Mouse (Mus musculus) layer of hippocampus, adult 18-20 months (tissue): Measurements from ENCODE around the gene Zfp810. TPM values are rescaled to one million over a fixed set of nuclear protein-coding genes. Genes with fewer than 3 reads are reported as not detected.

Experiments used
- DNase-seq, 2 experiments: peaks; one replicate each; pipeline ENCODE4 v3.0.0; 2022; ENCODE audit warnings: low spot score in 2 of 2
- total RNA-seq, 2 experiments: library from RNA; stranded (reverse); gene quantifications; 2 replicates each; pipeline ENCODE4 v1.2.3; 2021

The Zfp810 gene
- total RNA-seq, 2 experiments from 2014 or later = 14.5 TPM

DNA sequence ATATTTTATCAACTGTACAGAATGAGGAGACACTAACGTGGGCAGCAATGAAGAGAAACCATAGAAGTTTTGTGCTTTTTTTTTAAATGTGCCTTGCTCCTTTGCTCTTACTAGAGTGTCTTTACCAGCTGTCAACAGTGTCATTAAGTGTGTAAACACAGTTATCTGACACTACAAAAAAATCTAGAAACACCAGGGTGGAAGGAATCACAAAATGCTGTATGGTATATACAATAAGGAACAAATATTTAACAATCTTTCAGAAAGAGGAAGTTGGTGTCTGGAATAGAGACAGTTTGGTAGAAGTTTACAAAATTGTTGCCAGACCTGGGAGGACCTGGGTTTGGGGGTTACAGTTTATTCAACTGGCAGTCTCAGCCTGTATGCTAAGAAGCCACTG lies 45.9 kb downstream of the Zfp810 start:
- DNase-seq = no peak

DNA sequence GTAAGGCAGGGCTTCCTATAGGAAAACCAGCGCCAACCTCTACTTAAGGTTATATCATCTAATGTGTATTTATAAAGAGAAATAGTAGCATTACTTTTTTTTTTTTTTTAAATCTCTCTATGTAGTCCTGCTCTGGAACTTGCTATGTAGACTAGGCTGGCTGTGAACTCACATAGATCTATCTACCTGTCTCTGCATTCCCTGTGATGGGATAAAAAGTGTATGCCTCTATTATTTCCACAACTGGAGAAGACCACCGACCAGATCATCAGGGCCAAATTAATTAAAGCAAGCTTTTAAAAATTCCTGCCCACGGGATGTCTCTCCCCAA lies 47.4 kb downstream of the Zfp810 start:
- no peak for DNase-seq

DNA sequence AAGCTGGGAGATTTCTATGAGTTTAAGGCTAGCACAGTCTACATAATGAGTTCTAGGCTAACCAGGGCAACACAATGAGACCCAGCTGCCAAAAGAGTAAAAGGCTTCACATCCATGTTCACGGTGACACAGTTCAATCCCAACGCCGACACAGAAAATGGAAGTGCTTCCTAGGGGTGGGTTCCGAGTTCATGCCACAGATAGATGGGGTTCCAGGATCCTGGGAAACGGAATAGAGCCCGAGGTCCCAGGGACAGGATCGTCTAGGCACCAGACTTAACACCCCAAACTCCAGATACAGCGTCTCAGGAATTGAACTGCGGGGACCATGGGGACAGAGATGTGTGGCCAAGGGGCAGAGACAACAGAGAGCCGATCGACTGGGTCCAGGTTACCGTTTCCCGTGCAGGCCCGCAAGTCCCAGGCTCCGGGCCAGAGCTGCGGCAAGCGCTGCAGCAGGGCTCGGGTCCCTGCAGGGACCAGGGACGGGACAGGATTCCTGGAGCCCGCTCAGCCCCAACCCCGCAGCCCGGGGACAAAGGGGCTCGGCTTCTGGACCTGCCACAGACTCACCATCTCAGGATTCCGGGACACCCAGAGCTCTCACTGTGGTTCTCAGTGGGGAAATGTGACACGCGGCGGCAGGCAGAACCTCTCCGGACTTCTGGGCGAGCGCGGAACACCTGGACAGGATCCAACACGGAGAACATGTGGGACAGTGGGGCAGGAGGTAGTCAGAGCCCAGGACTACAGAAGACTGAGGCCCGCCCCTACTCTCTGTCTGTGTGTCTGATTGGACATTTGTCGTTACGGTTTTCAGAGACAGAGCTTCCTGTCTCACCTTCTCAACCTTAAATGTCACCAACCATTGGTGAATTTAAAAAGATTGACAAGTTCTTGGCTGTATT lies 48.0 kb downstream of the Zfp810 start, which contains the start of gene Zfp599:
Gene Zfp599, minus strand, starts transcription at position 712 of the 908 bp plus-strand sequence.
- DNase-seq = peak; percentile 57 to 78

DNA sequence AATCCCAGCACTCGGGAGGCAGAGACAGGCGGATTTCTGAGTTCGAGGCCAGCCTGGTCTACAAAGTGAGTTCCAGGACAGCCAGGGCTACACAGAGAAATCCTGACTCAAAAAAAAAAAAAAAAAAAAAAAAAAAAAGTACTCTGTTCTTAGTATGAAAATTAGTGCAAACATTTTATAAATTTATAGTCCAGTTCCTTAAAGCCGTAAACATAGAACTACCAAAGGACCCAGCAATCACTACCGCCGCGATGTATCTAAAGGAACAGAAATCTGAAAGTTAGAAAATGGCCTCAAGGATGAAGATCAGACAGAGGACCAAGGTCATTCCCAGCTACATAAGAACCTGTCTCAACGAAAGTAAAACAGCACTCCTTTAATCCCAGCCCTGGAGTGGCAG lies 48.7 kb downstream of the Zfp810 start:
- no peak for DNase-seq

DNA sequence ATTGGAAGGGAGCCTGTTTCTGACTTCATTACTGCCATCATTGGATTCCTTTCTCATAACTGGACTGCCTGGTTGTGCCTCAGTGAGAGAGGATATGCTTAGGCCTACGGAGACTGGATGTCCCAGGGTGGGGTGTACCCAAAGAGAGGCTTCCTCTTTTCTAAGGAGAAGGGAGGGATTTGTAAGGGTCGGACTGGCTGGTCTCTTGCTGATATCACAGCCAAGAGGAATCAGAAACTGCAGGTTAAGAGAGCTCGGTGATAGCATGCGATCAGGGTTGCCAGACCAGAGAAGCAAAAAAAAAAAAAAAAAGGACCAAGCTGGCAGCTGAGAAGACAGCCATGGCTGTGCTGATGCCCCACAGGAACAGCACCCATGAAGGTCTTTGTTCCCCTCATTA lies 50.9 kb downstream of the Zfp810 start:
- no peak for DNase-seq

DNA sequence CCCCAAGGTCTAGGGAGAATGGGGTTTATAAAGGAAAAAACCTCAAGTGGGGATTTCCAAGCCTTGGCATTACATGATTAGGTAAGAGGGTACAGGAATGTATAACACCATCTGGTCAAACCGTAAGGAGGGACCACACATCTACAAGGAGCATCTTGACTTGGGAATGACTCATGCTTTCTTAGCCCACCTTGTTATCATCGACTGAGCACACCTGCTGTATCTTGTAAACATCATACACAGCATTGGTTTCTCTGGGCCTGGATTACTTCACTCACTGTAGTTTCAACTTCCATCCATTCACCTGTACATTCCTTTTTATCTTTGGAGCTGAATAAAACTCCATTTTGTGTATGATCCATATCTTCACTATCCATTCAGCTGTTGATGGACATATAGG lies 63.2 kb downstream of the Zfp810 start:
- no peak for DNase-seq

DNA sequence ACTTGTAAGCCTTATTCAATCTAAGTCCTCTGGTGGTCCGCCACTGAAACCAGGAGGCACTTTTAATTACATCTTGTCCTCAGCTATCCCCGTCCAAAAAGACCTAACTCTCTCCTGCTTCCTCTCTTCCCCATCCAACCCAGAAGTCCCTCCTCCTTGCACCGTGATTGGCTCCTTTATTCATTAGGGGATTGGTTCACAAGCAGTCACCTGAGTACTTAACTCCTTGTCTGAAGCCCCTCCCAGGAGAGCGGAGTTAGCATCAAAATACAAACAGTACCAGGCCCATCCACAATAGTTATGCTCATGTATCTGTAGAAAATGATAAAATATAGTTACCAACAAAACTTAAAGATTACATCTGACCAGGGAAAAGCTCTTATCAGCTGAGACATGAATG lies 67.4 kb downstream of the Zfp810 start:
- no peak for DNase-seq

DNA sequence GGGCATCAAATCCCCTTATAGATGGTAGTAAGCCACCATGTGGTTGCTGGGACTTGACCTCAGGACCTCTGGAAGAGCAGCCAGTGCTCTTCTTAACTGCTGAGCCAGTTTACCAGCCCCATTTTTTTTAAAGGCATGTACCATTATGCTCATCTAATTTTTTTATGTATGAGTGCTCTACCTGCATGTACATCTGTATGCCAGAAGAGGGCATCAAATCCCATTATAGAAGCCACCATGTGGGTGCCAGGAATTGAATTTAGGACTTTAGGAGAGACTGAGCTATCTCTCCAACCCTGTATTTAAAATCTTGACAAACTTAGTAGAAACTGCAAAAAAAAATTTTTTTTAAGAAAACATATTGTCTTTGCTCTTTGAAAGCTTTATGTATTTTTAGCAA lies 76.9 kb downstream of the Zfp810 start:
- DNase-seq = no peak

DNA sequence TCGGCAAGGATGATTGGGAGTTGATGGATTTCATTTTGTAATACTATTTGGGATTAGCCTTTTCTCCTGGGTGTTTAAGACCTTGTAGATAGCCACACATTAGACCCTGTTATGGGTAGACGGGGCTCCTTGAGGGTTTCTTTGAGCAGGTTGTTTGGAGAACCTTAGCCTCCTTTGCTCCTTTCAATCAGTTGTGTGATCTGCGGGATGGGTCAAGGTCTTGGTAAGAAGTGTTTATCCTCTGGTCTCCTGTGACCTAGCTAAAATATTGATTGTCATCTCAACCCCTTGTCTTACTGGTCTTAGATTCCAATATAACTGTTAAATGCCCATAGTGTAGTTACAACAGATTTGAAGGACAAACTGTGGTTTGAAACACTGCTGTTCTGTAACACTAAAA lies 77.4 kb downstream of the Zfp810 start:
- no peak for DNase-seq

DNA sequence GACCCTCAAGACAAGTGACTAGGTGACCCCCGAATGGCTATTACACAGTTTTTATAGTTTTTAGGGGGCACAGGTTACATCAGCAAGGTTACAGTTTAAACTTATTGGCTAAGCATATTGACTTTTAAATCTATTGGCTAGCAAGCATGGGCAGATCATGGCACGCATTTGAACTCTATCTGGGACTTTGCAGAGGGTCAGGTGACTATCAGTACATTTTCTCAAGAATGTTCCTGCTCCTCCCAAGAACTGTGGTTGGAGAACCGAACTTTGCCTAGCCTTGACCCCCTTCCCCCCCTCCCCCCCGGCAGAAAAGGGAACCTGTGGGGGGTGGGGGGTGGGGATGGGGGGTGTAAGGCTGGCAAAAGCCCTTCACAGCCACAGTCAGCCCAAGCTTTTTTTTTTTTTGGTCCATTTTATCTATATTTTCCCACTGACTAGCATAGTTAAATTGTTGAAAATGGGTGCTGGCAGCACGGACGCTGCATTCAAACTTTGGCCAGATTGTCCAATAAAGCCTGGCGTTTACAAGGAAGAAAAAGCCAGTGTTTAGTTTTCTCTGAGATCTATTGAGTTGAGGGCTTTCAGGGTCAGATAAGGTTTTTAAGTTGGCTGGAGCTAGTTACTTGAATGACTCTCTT lies 77.9 kb downstream of the Zfp810 start:
- no peak for DNase-seq

DNA sequence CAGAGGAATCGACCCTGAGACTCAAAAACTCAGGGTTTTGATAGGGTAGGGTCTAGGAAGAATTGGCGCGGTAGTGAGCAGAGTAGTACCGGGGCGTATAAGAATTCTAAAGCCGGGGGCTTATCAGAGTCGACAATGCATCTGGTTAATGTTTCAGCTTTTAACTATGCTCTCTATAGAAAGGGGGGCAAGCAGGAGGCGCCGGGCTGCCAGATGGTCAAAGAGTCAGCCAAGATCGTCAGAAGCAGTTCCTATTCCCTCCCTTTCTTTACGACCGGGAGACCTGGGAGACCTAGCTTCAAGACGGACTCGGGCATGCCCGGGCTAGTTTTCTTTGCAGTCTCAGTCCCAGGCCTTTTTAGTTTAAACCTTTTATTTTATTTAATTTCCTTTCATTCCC lies 80.6 kb downstream of the Zfp810 start:
- DNase-seq = no peak

Other genes with a start within 250 kb of the Zfp810 start
- gene Gm49318, start 236.4 kb downstream of the Zfp810 start, total RNA-seq = 1 to 10 TPM; 2.0 to 4.4 TPM
- 10 to 100 TPM; 20.8 to 21.7 TPM for gene Zfp653, start 236.3 kb downstream of the Zfp810 start, total RNA-seq
- 10 to 100 TPM; 49.8 to 51.3 TPM for gene Ecsit, start 222.2 kb downstream of the Zfp810 start, total RNA-seq
- under 1 TPM in 1 of 2 experiments, not detected in 1; 0.53 TPM for gene Cnn1, start 208.4 kb downstream of the Zfp810 start, total RNA-seq
- 10 to 100 TPM; 56.4 to 58.4 TPM for gene Elof1, start 190.5 kb downstream of the Zfp810 start, total RNA-seq
- gene Acp5, start 171.9 kb downstream of the Zfp810 start, total RNA-seq = under 1 TPM; 0.41 to 0.84 TPM
- 10 to 100 TPM; 45.4 to 48.3 TPM for gene Pigyl, start 150.8 kb downstream of the Zfp810 start, total RNA-seq
- gene Zfp872, start 119.6 kb downstream of the Zfp810 start, total RNA-seq = not detected
- gene Zfp809, start 81.9 kb downstream of the Zfp810 start, total RNA-seq = 10 to 100 TPM; 24.9 to 25.5 TPM
- 1 to 10 TPM; 5.1 to 5.5 TPM for gene Zfp599, start 47.8 kb downstream of the Zfp810 start, total RNA-seq
- 10 to 100 TPM; 34.9 to 36.4 TPM for gene Anln, start 81.5 kb upstream of the Zfp810 start, total RNA-seq
- gene 9530077C05Rik, start 103.9 kb upstream of the Zfp810 start, total RNA-seq = 1 to 10 TPM; 7.6 to 8.1 TPM
- not detected for gene Gm17545, start 146.6 kb upstream of the Zfp810 start, total RNA-seq
- gene Rp9, start 162.1 kb upstream of the Zfp810 start, total RNA-seq = 10 to 100 TPM; 29.1 to 30.5 TPM
- gene Bbs9, start 168.1 kb upstream of the Zfp810 start, total RNA-seq = 10 to 100 TPM; 32.5 to 34.8 TPM